Mouse (Mus musculus) lung, adult 18-20 months (tissue): Measurements from ENCODE around the gene Tubd1.
"Not testable (repeated sequence)": the region's sequence is repeated elsewhere in the genome, so short reads cannot be mapped to it uniquely, and the experiment has no call there.

Experiments used
- DNase-seq, 2 experiments: peaks; one replicate each; pipeline ENCODE4 v3.0.0; 2022; ENCODE audit warnings: mixed read lengths in 2 of 2

Tubd1 gene

DNA sequence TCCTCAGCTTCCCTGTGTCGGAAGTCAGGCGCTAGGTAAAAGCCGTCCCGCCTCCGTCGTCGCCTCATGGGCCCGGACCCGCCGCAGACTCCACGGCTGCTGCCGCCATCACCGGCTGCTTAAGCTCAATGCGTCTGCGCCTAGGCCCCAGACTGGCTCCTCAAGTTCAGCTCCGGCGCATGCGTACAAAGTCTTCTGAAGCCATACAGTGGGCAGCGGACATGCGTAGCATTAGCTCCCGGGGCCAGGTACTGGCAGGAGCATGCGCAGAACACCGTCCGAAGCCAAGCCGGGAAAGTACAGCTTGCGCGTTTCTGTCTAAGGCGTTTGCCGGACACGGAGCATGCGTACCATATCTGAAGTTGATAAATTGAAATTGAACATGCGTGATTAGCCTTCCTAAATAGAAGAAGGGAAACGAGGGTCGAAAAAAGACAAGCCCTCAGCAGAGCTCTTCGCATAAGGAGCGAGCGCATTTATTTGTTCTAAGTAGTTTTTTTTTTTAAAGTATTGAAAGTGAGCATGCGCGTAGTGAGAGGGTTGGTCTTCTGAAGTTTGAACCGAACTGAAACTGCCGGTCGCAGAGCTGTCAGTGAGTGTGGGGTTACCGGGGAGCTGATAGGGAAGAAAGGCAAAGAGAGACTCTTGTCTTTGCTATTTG is at the start of gene Tubd1, which contains the start of gene Rps6kb1:
Tubd1 (plus strand) TSS at position 353 of the 661 bp plus-strand sequence.
Rps6kb1 (minus strand) TSS at position 167 of the 661 bp plus-strand sequence.
- DNase-seq, result peak; percentile 100

DNA sequence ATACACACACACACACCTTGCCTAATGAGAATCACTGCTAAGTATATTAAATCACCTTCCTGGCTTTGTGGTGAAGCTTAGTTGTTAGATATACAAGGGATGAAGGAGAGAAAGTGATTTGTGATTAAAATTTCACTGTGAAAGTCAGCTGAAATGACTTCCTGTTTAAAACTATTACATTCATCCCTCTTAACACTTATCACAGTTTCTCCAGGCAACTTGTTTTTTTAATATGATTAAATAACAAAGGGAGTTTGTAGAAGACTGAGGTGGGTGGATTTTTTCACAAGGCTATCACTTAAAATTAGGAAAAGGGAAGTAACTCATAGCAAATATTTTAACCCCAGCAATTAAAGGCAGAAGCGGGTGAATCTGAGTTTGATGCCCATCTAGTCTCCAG is 47.4 kb upstream of the Tubd1 start:
- no peak for DNase-seq

DNA sequence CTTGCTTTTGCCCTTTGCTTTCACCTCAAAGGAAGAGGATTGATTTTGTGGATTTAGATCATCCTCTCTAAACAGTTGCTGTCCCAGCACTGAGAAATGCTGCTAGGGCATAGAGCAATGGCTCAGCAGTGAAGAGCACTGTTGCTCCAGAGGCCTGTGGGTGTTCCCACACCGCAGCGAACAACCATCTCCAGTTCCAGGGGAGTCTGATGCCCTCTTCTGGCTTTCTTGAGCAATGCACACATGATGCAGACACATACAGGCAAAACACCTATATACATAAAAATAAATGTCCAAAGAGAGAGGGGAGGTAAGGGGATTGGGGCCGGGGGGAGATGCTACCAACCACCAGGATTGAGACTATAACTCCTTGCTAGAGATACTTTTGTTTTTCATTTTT is 46.9 kb upstream of the Tubd1 start:
- DNase-seq, result no peak

DNA sequence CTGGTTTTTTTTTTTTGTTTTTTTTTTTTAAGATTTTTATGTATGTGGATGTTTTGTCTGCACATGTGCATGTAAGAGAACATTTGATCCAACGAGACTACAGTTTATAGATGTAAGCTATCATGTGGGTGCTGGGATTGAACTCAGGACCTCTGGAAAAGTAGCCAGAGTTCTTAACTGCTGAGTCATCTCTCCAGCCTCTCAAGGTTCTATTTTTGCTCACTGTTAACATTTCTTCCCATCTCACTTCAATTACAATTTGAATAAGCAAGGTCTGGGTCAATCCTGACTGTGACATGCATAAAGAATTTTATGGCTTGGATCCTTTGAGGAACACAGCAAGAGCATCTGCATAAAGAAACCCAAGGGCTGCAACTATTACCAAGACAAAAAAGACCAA is 44.0 kb upstream of the Tubd1 start:
- DNase-seq, result no peak

DNA sequence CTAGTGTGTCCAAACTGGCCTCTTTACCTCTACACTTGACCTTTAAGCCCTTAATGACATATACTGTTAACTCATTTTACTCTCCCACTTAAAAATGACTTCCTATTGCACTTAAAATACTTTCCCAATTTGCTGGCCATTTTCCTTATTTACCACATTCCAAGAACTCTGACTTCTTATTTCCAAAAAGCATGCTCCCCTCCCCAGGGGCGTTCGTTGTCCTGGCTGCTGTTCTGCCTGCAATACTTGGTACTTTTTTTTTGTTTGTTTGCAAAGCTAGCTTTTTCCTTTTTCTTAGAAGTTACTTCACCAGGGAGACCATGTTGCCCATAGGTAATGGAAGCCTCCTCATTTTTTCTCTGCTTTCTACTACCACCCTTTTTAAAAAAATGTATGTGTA is 41.7 kb upstream of the Tubd1 start:
- DNase-seq, result no peak

DNA sequence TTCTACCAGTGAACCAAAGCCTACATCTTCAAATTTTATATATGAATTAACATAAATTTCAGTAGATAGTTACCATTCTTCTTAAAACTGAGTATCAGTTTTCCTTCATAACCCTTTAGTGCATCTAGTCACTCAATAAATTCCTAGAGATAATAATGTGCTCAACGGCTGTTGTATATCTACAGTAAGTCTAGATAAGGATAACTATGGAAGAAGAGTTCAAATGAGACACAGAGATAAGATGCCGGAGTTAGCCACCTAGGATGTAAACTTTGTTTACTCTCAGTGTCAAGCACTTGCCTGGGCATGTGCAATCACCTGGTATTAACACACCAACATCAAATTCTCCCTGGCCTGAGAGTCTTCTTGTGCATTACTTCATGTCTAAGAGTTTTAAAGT is 37.5 kb upstream of the Tubd1 start:
- DNase-seq, result no peak

DNA sequence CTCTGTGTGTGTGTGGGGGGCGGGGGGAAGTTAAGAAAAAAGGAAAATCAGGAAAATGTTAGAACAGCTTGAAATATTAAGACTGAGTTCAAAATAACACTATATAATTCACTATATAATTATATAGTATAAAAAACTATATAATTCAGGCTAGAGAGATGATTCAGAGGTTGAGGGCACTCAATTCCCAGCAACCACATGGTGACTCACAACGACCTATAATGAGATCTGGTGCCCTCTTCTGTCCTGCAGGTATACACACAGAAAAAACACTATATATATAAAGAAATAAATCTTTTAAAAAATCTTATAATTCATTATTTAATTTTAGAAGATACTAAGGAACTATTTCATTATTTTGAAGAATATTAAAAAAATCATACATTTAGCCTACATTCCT is 36.8 kb upstream of the Tubd1 start:
- no peak for DNase-seq

DNA sequence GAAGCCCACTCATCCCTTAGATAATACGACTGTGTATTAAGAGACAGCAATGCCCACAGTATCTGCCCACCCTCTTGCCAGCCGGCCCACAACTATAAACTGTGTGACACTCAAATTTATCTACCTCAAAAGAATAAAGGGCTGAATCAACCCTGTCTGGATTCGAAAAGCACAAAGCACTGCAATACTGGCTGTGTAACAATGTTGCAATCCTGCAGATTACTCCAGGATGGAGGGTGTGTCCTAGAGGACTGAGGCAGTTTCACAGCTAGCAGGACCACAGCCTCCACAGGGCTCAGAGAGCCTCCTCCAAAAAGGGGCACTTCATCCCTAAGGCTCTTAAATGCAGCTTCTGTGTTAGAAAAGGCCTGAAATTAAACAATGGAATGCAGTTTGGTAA is 28.2 kb upstream of the Tubd1 start:
- no peak for DNase-seq

DNA sequence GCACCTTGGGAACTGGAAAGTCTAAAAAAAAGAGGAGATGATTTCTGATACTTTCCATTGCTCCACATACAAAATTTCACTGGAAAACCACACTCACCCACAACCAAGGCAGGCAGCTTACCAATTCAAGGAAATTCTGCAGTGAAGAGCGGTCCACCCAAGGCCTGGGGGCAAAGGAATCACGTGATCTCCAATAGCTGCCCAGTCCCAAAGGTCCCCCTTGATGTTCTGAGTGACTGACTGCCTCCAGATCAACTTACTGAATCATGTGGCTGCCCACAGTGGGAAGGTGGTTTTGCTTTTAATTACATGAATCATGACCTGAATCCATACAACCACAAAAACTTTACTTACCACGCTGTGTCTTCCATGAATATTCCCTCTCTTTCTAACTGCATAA is 27.6 kb upstream of the Tubd1 start:
- DNase-seq, result no peak

DNA sequence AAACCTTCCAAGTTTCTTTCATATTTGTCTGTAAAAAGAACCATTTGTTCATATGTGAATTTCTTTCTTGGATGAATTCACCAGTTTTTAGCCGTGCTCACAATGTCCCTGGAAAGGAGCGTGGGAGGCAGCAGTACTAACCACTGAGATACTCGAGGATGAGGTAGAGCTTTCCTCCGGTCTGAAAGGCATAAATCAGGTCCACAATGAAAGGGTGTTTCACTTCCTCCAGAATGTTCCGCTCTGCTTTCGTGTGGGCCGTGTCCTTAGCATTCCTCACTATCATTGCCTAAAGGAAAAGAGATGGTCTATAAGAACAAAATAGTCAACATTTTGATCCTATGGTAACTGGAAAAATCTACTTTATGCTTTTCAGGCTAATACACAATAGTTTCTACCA is 25.0 kb upstream of the Tubd1 start:
- no peak for DNase-seq

DNA sequence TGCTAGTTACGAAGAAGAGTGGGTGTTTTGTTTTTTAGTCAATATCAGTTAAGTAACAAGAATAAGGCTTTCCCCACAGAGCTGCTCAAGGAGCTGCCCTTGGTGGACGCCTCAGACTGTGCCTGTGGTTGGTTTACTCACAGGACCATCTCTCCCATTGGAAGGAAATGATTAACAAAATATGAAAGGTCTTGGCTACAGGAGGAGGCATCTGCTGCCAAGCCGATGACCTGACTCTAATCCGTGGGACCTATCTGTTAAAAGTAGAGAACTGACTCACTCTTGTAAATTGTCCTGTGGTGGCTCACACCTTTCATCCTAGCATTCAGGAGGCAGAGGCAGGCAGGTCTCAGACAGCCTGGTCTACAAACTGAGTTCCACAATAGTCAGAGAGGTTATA is 17.3 kb upstream of the Tubd1 start:
- DNase-seq, result no peak

DNA sequence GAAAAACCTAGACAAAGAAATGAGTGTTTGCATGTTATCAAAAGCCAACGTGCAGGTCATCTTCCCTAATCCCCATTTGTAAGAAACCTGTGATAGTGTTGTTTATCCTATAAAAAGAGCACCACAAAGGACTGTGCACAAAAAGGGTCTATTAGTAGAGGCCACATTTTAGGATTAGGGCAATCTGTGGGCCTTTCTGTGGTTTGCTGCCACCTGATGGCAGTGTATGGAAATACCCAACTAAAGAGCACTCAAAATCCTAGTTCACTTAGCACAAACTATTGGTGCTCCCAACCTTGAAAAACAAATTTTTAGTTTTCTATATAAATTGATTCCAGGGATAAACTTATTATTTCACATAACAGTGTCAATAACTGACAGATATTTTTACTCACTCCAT is 12.0 kb upstream of the Tubd1 start:
- no peak for DNase-seq

DNA sequence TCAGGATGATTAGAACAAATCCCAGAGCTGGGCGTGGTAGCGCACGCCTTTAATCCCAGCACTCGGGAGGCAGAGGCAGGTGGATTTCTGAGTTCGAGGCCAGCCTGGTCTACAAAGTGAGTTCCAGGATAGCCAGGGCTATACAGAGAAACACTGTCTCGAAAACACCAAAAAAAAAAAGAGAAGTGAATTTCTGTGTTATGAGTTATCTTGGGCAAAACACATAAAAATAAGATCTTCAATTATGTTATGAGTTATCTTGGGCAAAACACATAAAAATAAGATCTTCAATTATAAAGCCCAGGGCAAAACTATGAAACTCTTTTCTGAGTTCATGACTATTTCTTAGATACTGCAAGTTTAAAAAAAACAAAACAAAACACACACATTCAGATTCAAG is 11.5 kb upstream of the Tubd1 start:
- not testable (repeated sequence) for DNase-seq

DNA sequence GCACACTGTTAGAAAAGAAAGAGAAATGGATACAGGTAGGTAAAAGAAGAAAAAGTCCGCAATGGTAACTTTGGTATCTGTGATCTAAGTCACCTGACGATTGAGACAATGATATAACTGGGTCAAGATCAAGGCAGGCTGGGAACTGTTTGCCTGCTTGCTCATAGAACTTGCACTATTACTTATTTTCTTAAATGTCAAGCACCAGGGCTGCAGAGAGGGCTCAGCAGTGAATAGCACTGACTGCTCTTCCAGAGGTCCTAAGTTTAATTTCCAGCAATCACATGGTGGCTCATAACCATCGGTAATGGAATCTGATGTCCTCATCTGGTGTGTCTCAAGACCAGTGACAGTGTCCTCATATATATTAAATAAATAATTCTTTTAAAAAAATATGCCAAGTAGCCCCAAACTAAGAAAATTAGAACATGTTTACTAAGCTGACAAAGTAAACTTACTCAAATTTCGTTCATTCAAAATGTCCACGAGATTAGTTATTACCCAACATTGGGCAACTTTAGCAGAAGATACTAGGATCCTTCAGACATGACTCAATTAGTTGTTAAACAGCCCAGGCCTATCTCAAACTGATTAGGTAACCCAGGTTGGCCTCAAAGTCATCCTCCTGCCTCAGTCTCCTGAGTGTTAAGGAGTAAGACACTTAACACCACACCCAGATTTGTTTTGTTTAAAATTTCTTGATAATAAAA is 10.4 kb upstream of the Tubd1 start:
- DNase-seq, result no peak

DNA sequence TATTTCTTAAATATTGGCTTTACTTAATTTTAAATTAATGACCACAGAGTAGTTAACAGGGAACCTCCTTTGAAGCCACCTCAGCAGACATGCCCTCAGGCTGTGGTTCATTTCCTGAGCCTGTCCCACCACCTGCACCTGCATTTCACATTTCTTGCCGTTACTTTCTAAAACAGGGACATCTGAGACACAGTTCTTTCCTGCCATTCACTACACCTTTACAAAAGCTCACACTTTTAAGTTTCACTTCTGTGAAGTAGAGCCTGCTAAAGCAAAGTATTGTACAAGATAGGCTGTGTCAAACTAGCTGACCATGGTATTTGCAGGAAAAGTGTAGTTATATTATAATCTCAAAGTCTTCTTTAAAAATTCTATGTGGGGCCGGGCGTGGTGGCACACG is 6.0 kb upstream of the Tubd1 start:
- DNase-seq, result no peak

DNA sequence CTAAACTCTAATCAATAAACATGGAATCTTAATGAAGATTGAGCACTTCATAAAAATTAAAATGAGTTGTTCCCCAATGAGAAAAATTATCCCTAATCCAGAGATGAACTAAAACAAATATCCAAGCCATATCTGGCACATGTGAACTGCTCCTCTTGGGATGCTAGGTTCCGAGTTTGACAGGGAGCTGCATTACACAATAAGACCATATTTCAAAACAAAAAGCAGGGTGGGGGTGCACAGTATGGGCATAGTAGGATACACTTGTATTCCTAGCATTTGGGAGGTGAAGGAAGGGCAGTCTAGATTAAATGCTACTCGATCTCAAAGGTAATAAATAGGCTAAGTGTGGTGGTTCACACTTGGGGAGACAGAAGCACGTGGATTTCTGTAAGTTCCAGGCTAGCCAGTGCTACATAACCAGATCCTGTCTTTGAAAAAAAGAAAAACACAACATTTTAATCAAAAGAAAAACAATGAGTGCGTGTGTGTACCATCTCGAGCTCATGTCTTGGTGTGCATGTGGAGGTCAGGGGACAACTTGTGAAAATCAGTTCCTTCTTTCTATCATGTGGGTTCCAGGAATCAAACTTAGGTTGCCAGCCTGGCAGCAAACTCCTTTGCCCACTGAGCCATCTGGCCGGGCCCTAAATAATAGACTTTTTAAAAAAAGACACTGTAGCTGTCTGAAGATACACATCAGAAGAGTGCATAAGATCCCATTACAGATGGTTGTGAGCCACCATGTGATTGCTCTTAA is 4.9 kb upstream of the Tubd1 start:
- DNase-seq, result no peak

DNA sequence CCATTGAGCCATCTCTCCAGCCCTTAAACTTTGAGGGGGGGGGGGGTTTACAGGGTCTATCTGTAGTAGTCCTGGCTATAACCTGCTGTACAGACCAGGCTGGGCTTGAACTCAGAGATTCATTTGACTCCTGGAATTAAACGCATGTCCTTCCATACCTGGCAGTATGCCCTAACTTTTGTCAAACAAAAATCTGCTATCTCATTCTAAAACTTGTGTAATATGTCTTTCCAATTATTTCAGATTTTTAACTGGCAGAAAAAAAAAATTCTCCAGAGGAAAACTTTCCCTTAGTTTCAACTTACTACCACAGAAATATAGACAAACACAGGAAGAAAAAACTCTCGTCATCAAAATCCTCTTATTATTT is 4.3 kb upstream of the Tubd1 start:
- no peak for DNase-seq

DNA sequence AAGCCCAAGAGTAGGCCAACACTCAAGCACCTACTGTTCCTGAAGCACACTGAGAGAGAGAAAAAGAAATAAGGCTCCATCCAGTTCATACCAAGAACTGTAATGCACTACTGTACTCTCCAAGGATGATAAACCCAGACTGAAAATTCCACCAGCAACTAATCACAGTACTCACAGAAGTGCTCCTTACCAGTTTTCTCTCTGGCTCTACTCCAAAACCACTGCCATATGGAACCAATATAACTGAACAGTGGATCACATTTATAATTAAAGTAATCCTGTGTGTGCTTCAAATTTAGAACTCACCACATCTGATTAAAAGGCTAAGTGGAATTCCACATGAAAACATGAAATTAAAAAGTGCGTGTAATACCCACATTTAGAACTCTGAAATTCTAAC is 1.9 kb upstream of the Tubd1 start:
- no peak for DNase-seq

DNA sequence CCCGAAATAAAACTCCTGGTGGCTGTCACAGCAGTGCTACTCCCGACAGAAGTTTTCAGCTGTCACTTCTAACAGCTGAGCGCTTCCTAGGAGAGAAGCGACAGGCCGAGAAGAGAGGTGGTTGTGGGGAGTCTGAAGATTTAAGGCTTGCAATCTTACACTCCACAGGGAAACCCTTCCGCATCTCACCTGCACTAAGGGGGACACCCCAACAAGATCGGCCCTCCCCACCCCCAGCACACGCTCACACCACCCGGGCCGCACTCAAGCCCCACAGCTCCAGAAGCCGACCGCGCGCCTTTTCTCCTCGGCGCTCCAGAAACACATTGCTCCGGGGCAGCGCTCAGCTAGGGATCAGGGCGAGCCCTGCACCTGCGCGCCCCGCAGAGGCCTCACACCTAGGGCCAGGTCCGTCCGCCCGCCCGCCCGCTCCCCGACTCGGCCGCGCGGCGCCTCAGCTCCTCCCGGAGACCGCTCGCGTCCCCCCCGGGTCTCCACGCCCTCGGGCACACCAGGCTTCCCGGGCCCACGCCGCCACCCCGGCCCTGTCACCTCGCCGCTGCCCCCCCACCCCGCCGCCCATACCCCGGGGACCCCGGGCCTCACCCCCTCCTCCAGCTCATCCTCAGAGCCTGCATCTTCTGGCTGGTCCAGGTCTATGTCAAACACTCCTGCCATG is 692 bp upstream of the Tubd1 start:
- peak; percentile 32 to 38 for DNase-seq

DNA sequence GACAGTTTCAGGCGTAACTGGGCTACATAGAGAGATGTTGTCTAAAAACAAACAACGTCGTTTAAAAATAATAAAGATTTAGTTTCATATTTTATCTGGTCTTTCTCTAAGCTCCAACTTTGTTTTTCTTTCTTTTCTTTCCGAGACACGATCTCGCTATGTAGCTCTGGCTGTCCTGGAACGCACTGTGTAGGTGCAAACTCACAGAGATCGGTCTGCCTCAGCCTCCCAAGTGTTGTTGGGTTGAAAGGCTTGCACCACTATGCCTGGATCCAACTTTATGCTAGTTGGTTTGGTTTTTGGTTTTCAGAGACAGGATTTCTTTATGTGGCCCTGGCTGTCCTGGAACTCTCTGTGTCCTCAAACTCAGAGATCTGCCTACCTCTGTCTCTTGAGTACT is 765 bp downstream of the Tubd1 start:
- DNase-seq, result no peak

DNA sequence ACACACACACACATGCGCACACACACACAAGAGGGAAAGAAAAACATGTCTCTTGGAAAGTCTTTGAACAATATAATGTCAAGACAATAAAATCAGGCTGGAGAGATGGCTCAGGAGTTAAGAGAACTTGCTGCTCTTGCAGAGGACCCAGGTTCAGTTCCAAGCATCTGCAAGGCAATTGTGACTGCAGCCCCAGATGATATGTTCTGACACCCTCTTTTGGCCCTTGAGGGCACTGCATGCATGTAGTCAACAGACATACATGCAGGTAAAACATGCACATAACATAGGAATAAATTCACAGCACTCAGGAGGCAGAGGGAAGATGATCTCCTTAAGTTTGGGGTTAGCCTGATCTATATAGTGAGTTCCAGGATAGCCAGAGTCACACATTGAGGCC is 2.6 kb downstream of the Tubd1 start:
- no peak for DNase-seq

DNA sequence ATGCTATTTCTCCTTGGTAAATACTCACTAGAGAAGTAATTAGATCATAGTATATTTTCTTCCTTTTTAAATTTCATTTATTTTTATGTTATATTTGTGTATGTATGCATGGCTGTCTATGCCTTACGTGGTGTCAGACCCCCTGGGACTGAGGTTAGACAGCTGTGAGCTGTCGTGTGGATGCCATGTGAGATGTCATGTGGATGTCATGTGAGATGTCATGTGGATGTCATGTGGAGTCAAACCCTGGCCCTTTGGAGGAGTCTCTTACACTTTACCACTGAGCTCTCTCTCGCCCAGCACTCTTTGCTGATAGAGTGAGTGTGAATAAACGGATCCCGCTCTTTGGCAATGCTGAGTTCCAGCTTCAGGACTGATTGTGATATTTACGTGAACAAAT is 8.7 kb downstream of the Tubd1 start:
- no peak for DNase-seq

DNA sequence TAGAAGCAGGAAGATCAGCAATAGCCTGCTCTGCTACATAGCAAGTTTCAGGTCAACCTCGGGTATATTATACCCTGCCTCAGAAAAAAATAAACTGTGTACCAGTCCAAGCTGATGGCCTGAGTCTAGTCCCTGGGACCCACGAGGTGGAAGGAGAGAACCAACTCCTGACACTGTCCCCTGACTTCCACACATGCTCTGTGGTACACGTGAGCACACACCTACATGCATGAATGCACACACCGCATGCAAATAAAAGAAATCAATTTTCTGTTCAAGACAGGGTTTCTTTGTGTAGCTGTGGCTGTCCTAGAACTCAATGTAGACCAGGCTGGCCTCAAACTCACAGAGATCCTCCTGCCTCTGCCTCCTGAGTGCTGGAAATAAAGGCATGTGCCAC is 13.5 kb downstream of the Tubd1 start:
- DNase-seq, result no peak

DNA sequence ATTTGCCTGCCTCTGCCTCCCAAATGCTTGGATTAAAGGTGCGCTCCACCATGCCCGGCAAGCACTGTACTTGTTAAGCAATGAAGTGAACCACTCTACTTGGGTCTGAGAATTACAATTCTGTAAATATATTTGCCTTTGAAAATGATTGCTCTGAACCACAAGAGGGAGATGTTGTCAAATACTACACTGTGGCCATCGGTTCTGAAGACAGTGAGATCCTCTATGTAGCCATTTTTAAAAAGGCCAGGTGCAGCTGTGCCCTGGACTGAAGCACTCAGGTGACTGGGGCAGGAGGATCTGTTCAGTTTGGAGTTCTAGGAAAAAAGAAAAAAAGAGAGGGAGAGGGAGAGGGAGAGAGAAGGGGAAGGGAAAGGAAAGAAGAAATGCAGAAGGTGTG is 23.6 kb downstream of the Tubd1 start:
- DNase-seq, result no peak
